Mouse (Mus musculus) cerebral cortex, adult 2 months (tissue): ENCODE data around the gene Cyp2c37.

ENCODE experiments used
- WGBS: fragments of 180-500 bp; shearing (Covaris S2); methylation state at CpG from one replicate; pipeline ENCODE4 v1.1.7; 2018; 5-methylcytosine and 5-hydroxymethylcytosine counted together

The Cyp2c37 gene

DNA sequence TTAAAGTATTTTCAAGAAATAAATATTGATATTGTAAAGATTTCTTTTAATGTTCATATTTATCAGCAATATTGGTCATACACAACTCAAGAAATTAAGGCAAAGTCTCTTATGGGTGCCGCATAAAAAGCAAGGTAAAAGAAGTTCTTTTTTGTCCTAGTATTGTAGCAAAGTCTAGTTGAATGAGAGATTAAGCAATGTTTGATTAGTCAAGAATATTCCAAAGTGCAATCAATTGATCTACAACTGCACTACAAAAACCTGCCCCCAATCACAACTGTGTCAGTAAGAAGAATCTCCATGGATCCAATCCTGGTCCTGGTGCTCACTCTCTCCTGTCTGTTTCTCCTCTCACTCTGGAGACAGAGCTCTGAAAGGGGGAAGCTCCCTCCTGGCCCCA, at the start of gene Cyp2c37:
Gene Cyp2c37, plus strand, starts transcription at position 285 of the 400 bp plus-strand sequence.
- WGBS: 97% methylated on average over 1 of the region's 1 CpGs

DNA sequence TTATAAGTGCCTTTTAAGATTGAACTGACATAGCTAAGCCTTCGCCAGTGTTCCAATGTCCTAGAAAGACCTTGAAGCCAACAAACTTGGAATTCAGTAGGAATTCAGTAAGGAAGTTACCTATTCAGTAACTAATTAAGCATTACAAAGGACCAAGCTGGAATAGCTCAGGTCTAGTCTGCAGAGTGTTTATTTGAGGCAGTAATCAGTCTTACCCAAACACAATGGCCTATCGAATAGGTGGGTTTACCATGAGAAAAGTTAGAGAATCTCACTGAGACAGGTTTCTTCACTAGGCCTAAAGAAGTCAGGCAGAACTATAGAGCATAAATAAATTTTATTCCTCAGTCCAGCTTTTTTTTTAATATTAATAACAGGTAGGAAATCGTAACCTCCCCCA, 21.1 kb upstream of the Cyp2c37 start:
- WGBS: 92% methylated on average over 3 of the region's 3 CpGs

GRCm38 (mm10) chr19:39989471-39989870, 2.8 kb upstream of the Cyp2c37 start:
- WGBS: 68% methylated on average over 2 of the region's 2 CpGs
